Mouse (Mus musculus) neural tube, embryonic 12.5 days (tissue): Measurements from ENCODE around the gene Fchsd2. TPM values are rescaled to one million over a fixed set of nuclear protein-coding genes. Genes with fewer than 3 reads are reported as not detected.
A peak's percentile ranks its signal among the peaks of the same experiment; 100 is the strongest.

Experiments used
- ATAC-seq: fragments of 200-750 bp; cut with Nextera tagmentation; 2 replicates; pipeline ENCODE4 v1.8.0; 2017; ENCODE audit warnings: low read depth, mild to moderate bottlenecking, moderate TSS enrichment, moderate library complexity; ENCODE audit not compliant: low FRiP score
- H3K27ac ChIP-seq: fragments of 300-500 bp; sonication (generic); 2 replicates; pipeline ENCODE4 v1.5.1; 2016
- H3K27me3 ChIP-seq: fragments of 300-500 bp; sonication (generic); replicated peaks from 2 replicates; pipeline ENCODE4 v1.6.1; 2016; ENCODE audit warnings: mild to moderate bottlenecking
- H3K36me3 ChIP-seq: fragments of 300-500 bp; sonication (generic); 2 replicates; pipeline ENCODE4 v1.6.1; 2016; ENCODE audit warnings: mild to moderate bottlenecking
- H3K4me1 ChIP-seq: fragments of 300-500 bp; sonication (generic); 2 replicates; pipeline ENCODE4 v1.6.1; 2016
- H3K4me2 ChIP-seq: fragments of 300-500 bp; sonication (generic); replicated peaks from 2 replicates; pipeline ENCODE4 v1.6.1; 2016; ENCODE audit warnings: mild to moderate bottlenecking
- H3K4me3 ChIP-seq: fragments of 300-500 bp; sonication (generic); 2 replicates; pipeline ENCODE4 v1.5.1; 2016
- H3K9ac ChIP-seq: fragments of 300-500 bp; sonication (generic); 2 replicates; pipeline ENCODE4 v1.6.1; 2016; ENCODE audit warnings: mild to moderate bottlenecking
- H3K9me3 ChIP-seq: fragments of 300-500 bp; sonication (generic); 2 replicates; pipeline ENCODE4 v1.6.1; 2016; ENCODE audit warnings: mild to moderate bottlenecking
- WGBS: fragments of 180-500 bp; shearing (Covaris S2); methylation state at CpG from one replicate; pipeline ENCODE4 v1.1.7; 2016; 5-methylcytosine and 5-hydroxymethylcytosine counted together
- polyA plus RNA-seq: library from polyadenylated mRNA; unstranded; fragments of >200 nt; fragmentation: Nextera tagmentation; extraction: Ambion mirVana; gene quantifications from 2 replicates; pipeline ENCODE4 v1.2.1, GENCODE M21; 2016

The Fchsd2 gene
- 34.6 and 36.5 TPM in 2 replicates for polyA plus RNA-seq

DNA sequence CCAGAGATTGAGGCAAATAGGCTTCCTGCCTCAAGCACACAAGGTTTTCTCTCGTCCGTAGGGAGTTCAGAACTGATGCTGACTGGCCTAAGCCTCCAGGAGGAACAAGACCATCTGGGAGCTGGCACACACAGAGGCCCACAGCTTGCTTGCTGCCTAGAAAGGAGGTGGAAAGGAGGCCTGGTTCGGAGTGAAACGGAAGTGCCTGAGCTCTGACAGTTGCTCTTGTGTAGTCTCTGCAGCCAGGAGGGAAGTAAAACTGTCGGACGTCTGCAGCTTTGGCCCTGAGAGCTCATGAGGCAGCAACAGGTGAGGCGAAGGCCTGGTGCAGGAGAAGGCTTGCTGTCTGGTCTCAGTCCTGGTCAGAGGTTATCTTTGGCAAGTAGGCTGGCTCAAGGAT is at the start of gene Fchsd2:
TSS of gene Fchsd2 (plus strand) at position 246 of the 400 bp plus-strand sequence.
- H3K4me1 ChIP-seq = no peaks in the 10 kb centered on the region
- H3K4me2 ChIP-seq = no peak within 1 kb of the TSS
- no peaks in the 10 kb centered on the region for H3K36me3 ChIP-seq
- no peak within 1 kb of the TSS for H3K4me3 ChIP-seq
- H3K9ac ChIP-seq = no peak within 1 kb of the TSS
- ATAC-seq = no peak
- no peaks in the 10 kb centered on the region for H3K27me3 ChIP-seq
- no peak within 1 kb of the TSS for H3K27ac ChIP-seq
- H3K9me3 ChIP-seq = no peaks in the 10 kb centered on the region
- WGBS = 80% methylated on average over 7 of the region's 7 CpGs

DNA sequence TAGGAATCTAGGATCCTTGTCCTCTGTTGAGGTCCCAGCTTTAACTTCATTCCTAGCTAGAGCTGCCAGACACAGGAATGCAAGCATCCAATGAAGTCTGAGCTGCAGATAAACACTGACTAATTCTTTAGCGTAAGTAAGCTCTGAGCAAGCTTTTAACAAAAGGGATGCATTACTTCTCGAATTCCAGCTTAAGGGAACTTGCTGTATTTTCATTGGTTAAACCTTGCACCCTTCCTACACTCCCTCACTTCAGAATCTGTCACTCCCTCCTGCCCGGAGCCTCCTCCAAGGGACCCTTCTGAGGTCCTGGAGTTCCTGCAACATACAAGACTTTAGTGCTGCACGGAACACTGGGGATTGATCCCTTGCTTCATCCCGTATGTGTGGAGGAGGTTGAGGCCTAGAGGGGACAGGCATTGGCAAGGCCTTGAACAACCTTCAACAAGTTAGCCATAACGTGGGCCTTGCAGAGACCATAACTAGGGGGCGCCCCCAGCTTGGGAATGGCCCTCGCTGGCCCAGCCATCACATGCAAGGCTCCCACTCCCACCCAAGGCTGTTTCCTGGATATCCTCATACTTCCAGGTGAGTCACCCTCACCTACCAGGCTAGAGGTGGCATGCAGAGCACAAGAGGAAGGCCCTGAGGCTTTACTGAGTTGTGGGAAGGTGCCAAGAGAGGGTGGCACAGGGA is 48.7 kb upstream of the Fchsd2 start:
- Histone ChIP-seq H3K27me3 (no peaks in the 10 kb centered on the region), H3K4me1 (no peaks in the 10 kb centered on the region), H3K27ac (no peak overlapping the region), H3K4me3 (no peak overlapping the region), H3K4me2 (no peak overlapping the region), H3K36me3 (no peaks in the 10 kb centered on the region), H3K9me3 (no peaks in the 10 kb centered on the region), H3K9ac (no peak overlapping the region)
- 70% methylated on average over 8 of the region's 8 CpGs for WGBS
- ATAC-seq = no peak

- Histone ChIP-seq H3K27ac (no peak overlapping the region), H3K27me3 (no peaks in the 10 kb centered on the region), H3K9me3 (no peaks in the 10 kb centered on the region), H3K36me3 (no peaks in the 10 kb centered on the region), H3K4me2 (no peak overlapping the region), H3K4me1 (no peaks in the 10 kb centered on the region), H3K9ac (no peak overlapping the region), H3K4me3 (no peak overlapping the region)
- ATAC-seq = no peak
- 69% methylated on average over 5 of the region's 5 CpGs for WGBS
Observed at GRCm38 (mm10) chr7:101048247-101048646, 44.4 kb upstream of the Fchsd2 start.

- H3K4me2 ChIP-seq = no peak overlapping the region
- no peaks in the 10 kb centered on the region for H3K9me3 ChIP-seq
- no peak overlapping the region for H3K9ac ChIP-seq
- 90% methylated on average over 7 of the region's 7 CpGs for WGBS
- H3K4me3 ChIP-seq = no peak overlapping the region
- no peaks in the 10 kb centered on the region for H3K27me3 ChIP-seq
- H3K36me3 ChIP-seq = no peaks in the 10 kb centered on the region
- H3K4me1 ChIP-seq = no peaks in the 10 kb centered on the region
- no peak for ATAC-seq
- no peak overlapping the region for H3K27ac ChIP-seq
Observed at GRCm38 (mm10) chr7:101049326-101050087, 43.2 kb upstream of the Fchsd2 start.

DNA sequence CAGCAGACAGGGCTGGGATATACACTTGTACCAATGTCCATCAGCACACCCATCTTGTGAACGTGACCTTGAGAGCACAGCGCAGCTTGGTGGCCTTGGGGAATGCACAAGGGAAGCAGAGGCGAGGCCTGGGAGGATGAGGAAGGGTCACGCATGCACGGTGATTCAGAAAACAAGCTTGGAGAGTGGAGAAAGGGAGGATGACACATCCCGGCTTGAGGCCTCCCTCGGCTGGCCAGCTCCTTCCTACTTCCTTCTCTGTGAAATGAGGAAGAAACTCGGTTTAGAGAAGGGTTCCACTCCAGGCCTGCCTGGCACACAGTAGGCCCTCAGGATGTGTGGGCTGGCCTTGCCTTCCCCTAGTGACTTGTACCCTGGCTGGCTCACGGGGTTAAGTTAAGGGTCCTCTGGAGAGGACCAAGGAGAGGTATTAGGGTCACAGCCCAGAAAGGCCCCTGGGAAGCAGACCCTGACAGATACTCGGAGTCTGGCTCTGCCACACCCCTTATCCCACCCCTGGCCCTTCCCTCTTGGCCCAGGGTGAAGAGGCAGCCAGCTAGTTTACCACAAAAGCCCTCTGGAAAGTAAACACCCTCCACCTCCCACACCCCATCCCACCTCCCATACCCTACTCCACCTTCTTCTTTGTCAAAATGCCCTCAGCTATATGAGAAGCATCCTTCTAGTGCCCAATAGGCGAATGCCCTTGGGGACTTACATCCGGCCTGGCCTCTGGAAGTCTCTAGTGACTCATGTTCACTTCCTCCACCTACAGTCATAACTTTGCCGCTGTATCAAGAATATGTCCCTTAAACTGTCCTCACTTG is 41.7 kb upstream of the Fchsd2 start:
- Histone ChIP-seq H3K4me1 (no peaks in the 10 kb centered on the region), H3K4me2 (no peak overlapping the region), H3K9me3 (no peaks in the 10 kb centered on the region), H3K9ac (no peak overlapping the region), H3K36me3 (no peaks in the 10 kb centered on the region), H3K27ac (no peak overlapping the region), H3K27me3 (no peaks in the 10 kb centered on the region), H3K4me3 (no peak overlapping the region)
- 74% methylated on average over 13 of the region's 13 CpGs for WGBS
- ATAC-seq = no peak

DNA sequence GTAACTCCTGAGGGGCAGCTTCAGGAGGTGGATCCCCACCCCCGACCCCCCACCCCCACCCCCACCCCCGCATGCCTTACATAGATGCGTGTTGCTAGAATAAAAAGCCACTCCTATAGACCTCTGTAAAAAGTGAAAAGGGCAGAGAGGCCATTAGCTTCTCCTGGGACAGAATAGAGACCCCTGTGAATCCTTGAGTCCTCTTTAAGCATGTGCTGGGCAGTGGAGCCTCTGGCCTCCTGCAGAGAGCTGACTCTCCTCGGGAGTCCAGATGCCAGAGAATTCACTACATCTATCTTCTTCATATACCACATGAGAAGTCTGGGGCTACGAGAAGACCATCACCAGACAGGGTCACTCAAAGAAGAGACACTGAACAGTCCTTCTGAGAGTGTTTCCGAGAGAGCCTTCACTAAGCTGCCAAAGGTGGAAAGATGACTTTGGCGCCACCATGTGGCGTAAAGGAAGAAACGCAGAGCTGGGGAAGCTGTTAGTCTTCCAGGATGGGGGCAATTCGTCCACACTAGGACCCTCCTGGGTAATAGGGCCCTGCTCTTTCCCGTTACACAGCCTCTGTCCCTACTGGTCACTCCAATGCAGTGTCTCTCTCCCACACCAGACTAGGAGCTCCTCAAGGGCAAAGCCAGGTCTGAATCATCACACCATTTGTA is 41.0 kb upstream of the Fchsd2 start:
- Histone ChIP-seq H3K9ac (no peak overlapping the region), H3K4me1 (no peaks in the 10 kb centered on the region), H3K9me3 (no peaks in the 10 kb centered on the region), H3K27ac (no peak overlapping the region), H3K4me2 (no peak overlapping the region), H3K36me3 (no peaks in the 10 kb centered on the region), H3K4me3 (no peak overlapping the region), H3K27me3 (no peaks in the 10 kb centered on the region)
- peak; percentile 37; the same call in 1 of the 2 replicates for ATAC-seq
- 18% methylated on average over 11 of the region's 11 CpGs for WGBS

DNA sequence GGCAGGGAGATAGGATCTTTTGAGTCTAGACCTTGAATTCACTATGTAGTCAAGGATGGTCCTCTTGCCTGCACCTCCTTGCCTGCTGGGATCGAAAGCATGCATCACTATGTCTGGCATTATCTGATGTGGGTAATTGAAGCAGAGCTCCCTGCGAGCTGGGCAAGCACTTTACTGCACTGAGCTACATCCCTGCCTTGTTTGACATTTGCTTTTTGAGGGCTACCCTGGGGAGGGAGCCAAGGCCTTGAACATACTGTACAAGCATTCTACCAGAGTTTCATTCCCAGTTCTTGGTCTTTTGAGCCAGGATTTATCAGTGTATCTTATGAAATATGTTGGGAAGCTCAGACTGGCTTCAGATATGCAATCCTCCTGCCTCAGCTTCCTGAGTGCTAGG is 39.5 kb upstream of the Fchsd2 start:
- no peak overlapping the region for H3K27ac ChIP-seq
- 70% methylated on average over 2 of the region's 2 CpGs for WGBS
- no peaks in the 10 kb centered on the region for H3K27me3 ChIP-seq
- no peaks in the 10 kb centered on the region for H3K36me3 ChIP-seq
- H3K4me2 ChIP-seq = no peak overlapping the region
- H3K9me3 ChIP-seq = no peaks in the 10 kb centered on the region
- no peak for ATAC-seq
- no peaks in the 10 kb centered on the region for H3K4me1 ChIP-seq
- H3K9ac ChIP-seq = no peak overlapping the region
- no peak overlapping the region for H3K4me3 ChIP-seq

DNA sequence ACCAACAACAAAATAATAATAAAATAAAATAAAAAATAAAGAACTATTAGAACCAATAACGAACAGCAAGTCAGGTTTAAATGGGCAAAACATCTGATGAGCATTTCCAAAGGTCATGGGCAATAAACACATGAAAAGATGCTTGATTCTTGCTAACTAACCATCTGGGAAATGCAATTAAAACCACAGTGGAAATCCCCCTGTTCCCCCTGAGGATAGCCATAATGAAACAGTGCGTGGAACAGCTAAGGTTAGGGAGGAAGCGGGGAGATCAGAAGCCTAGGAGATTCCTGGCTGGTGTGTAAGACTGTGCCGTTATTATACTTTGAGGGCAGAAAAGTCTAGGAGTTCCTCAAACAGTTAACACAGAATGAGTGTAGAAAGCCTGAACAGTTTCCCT is 35.4 kb upstream of the Fchsd2 start:
- no peak overlapping the region for H3K4me3 ChIP-seq
- WGBS = 64% methylated on average over 4 of the region's 4 CpGs
- H3K27ac ChIP-seq = no peak overlapping the region
- H3K36me3 ChIP-seq = no peaks in the 10 kb centered on the region
- no peak for ATAC-seq
- H3K9ac ChIP-seq = no peak overlapping the region
- H3K27me3 ChIP-seq = no peaks in the 10 kb centered on the region
- H3K4me1 ChIP-seq = no peaks in the 10 kb centered on the region
- H3K9me3 ChIP-seq = no peaks in the 10 kb centered on the region
- H3K4me2 ChIP-seq = no peak overlapping the region

GRCm38 (mm10) chr7:101059188-101059587 is 33.5 kb upstream of the Fchsd2 start:
- 84% methylated on average over 5 of the region's 5 CpGs for WGBS
- no peak overlapping the region for H3K9ac ChIP-seq
- no peak overlapping the region for H3K4me2 ChIP-seq
- H3K9me3 ChIP-seq = no peaks in the 10 kb centered on the region
- H3K4me3 ChIP-seq = no peak overlapping the region
- no peaks in the 10 kb centered on the region for H3K36me3 ChIP-seq
- H3K27me3 ChIP-seq = no peaks in the 10 kb centered on the region
- no peaks in the 10 kb centered on the region for H3K4me1 ChIP-seq
- ATAC-seq = no peak
- H3K27ac ChIP-seq = no peak overlapping the region

DNA sequence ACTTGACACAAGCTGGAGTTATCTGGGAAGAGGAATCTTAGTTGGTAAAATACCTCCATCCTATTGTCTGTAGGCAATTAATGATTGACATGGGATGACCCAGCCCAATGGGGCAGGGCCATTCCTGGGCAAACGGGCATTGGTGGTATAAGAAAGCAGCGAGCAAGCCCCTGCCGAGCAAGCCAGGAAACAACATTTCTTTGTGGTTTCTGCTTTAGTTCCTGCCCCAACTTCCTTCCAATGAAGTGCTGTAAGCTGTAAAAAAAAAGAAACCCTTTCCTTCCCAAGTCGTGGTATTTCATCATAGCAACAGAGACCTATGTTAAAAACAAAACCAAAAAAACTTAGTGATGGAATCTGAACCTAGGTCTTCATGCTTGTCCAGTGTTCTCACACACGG is 32.2 kb upstream of the Fchsd2 start:
- 63% methylated on average over 5 of the region's 5 CpGs for WGBS

GRCm38 (mm10) chr7:101061381-101061780 is 31.3 kb upstream of the Fchsd2 start:
- H3K9ac ChIP-seq = no peak overlapping the region
- H3K27me3 ChIP-seq = no peaks in the 10 kb centered on the region
- H3K4me3 ChIP-seq = no peak overlapping the region
- H3K4me1 ChIP-seq = no peaks in the 10 kb centered on the region
- peak overlapping the region; percentile 41 for H3K4me2 ChIP-seq
- H3K36me3 ChIP-seq = no peaks in the 10 kb centered on the region
- no peaks in the 10 kb centered on the region for H3K9me3 ChIP-seq
- no peak for ATAC-seq
- H3K27ac ChIP-seq = no peak overlapping the region
- WGBS = 9% methylated on average over 17 of the region's 17 CpGs

More for the DNA sequence above, 32.2 kb upstream of the Fchsd2 start:
- ATAC-seq = no peak
- Histone ChIP-seq H3K4me1 (no peaks in the 10 kb centered on the region), H3K4me3 (no peak overlapping the region), H3K27ac (no peak overlapping the region), H3K9me3 (no peaks in the 10 kb centered on the region), H3K9ac (no peak overlapping the region), H3K4me2 (no peak overlapping the region), H3K27me3 (no peaks in the 10 kb centered on the region), H3K36me3 (no peaks in the 10 kb centered on the region)

- Histone ChIP-seq H3K9ac (no peak overlapping the region), H3K4me3 (no peak overlapping the region), H3K27me3 (no peaks in the 10 kb centered on the region), H3K27ac (no peak overlapping the region), H3K4me2 (no peak overlapping the region), H3K9me3 (no peaks in the 10 kb centered on the region), H3K36me3 (no peaks in the 10 kb centered on the region), H3K4me1 (no peaks in the 10 kb centered on the region)
- no peak for ATAC-seq
- 83% methylated on average over 6 of the region's 6 CpGs for WGBS
Observed at GRCm38 (mm10) chr7:101062246-101062645, 30.4 kb upstream of the Fchsd2 start.
